Mouse (Mus musculus) embryonic fibroblast, embryonic 13.5 days (primary cell): ENCODE measurements around the gene Gm45713.

ENCODE experiments used
- CTCF ChIP-seq: IDR thresholded peaks from 2 replicates; pipeline ENCODE4 v1.5.1; 2011; ENCODE audit warnings: mild to moderate bottlenecking, control low read depth, low read length, moderate library complexity, borderline replicate concordance; ENCODE audit not compliant: insufficient read depth
- POLR2A ChIP-seq: IDR thresholded peaks from 2 replicates; pipeline ENCODE4 v1.6.1; 2011; ENCODE audit warnings: low read depth, mild to moderate bottlenecking, control low read depth, low read length, moderate library complexity

DNA sequence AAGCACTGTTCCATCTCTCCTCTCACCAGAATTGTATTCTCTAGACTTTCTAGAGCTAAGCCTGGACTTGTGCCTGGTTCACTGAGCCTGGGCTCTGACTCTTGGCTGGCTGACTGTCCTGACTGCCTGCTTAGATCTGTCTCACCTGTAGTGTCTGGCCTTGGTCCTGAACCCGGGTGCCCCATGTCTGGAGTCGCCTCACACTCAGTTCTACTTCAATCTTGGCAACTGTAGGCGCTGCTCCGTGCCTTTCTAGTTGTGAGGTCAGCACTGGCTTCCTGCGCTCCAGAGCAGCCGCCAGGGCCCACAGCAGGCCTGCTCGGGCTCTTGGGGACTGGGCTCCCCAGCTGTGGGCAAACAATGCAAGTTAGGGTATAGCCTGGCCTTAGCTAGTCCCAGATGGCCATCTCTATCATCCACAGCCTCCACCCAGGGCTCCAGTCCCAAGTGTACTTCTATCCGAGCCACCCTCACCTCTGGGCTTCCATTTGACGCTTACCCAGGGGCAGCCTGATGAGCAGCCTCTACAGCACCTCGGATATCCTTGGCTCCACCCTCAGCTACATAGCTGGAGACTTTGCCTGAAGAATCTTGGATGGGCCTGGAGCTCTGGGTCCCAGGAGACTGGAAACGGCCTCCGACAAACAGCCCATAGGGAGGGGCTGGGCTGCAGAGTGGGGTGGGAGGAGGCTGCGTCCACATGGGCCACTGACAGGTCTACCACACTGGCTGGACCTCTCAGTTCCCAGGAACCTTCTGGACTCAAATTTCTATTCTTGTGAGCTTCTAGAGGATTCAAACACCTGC is 8.5 kb upstream of the Gm45713 start:
- TF ChIP-seq POLR2A (no peak), CTCF (no peak)
